Mouse (Mus musculus) hindbrain, embryonic 11.5 days (tissue): ENCODE measurements around the gene Bach2. TPM values are rescaled to one million over a fixed set of nuclear protein-coding genes. Genes with fewer than 3 reads are reported as not detected.

Experiments used
- ATAC-seq: fragments of 200-750 bp; cut with Nextera tagmentation; 2 replicates; pipeline ENCODE4 v1.8.0; 2017; ENCODE audit warnings: mild to moderate bottlenecking, moderate TSS enrichment, moderate library complexity; ENCODE audit not compliant: low FRiP score
- DNase-seq: peaks from one replicate; pipeline ENCODE4 v3.0.0-alpha.2; 2015; ENCODE audit warnings: low spot score
- H3K27ac ChIP-seq: fragments of 300-500 bp; sonication (generic); 2 replicates; pipeline ENCODE4 v1.5.1; 2014; ENCODE audit warnings: mild to moderate bottlenecking, low read depth, low read length
- H3K27me3 ChIP-seq: fragments of 300-500 bp; sonication (generic); 2 replicates; pipeline ENCODE4 v1.6.1; 2014; ENCODE audit warnings: mild to moderate bottlenecking, low read length, moderate library complexity, mixed read lengths; ENCODE audit not compliant: control insufficient read depth, insufficient read depth
- H3K36me3 ChIP-seq: fragments of 300-500 bp; sonication (generic); 2 replicates; pipeline ENCODE4 v1.6.1; 2014; ENCODE audit warnings: mild to moderate bottlenecking, low read length, moderate library complexity, mixed read lengths; ENCODE audit not compliant: control insufficient read depth, insufficient read depth
- H3K4me1 ChIP-seq: fragments of 300-500 bp; sonication (generic); replicated peaks from 2 replicates; pipeline ENCODE4 v1.6.1; 2014; ENCODE audit warnings: low read length, mixed read lengths; ENCODE audit not compliant: control insufficient read depth, insufficient read depth
- H3K4me2 ChIP-seq: fragments of 300-500 bp; sonication (generic); replicated peaks from 2 replicates; pipeline ENCODE4 v1.6.1; 2014; ENCODE audit warnings: mild to moderate bottlenecking, low read depth, low read length
- H3K4me3 ChIP-seq: fragments of 300-500 bp; sonication (generic); 2 replicates; pipeline ENCODE4 v1.5.1; 2014; ENCODE audit warnings: low read depth, low read length
- H3K9ac ChIP-seq: fragments of 300-500 bp; sonication (generic); 2 replicates; pipeline ENCODE4 v1.6.1; 2014; ENCODE audit warnings: low read depth, low read length
- H3K9me3 ChIP-seq: fragments of 300-500 bp; sonication (generic); 2 replicates; pipeline ENCODE4 v1.6.1; 2016; ENCODE audit warnings: low read length; ENCODE audit not compliant: control insufficient read depth
- WGBS: fragments of 180-500 bp; shearing (Covaris S2); extraction: QIAGEN DNeasy Blood & Tissue Kit; methylation state at CpG from one replicate; pipeline ENCODE4 v1.1.7; 2014; 5-methylcytosine and 5-hydroxymethylcytosine counted together
- polyA plus RNA-seq: library from polyadenylated mRNA; unstranded; fragments of >200 nt; fragmentation: Nextera tagmentation; extraction: Ambion mirVana; gene quantifications from 2 replicates; pipeline ENCODE4 v1.2.1, GENCODE M21; 2014

Bach2 gene
- polyA plus RNA-seq, 1 experiment from 2014 or later: 23.9 TPM

- no peaks in the 10 kb centered on the region for H3K27me3 ChIP-seq
- H3K4me1 ChIP-seq: peaks cover 11% of the 10 kb centered on the region
- no peaks in the 10 kb centered on the region for H3K9me3 ChIP-seq
- no peak overlapping the region for H3K4me2 ChIP-seq
- no peak overlapping the region for H3K27ac ChIP-seq
- H3K9ac ChIP-seq: no peak overlapping the region
- ATAC-seq: no peak
- H3K36me3 ChIP-seq: no peaks in the 10 kb centered on the region
- H3K4me3 ChIP-seq: no peak overlapping the region
- DNase-seq: no peak
- WGBS: 94% methylated on average over 3 of the region's 3 CpGs
Measured at GRCm38 (mm10) chr4:32299970-32300369, 61.4 kb downstream of the Bach2 start.

DNA sequence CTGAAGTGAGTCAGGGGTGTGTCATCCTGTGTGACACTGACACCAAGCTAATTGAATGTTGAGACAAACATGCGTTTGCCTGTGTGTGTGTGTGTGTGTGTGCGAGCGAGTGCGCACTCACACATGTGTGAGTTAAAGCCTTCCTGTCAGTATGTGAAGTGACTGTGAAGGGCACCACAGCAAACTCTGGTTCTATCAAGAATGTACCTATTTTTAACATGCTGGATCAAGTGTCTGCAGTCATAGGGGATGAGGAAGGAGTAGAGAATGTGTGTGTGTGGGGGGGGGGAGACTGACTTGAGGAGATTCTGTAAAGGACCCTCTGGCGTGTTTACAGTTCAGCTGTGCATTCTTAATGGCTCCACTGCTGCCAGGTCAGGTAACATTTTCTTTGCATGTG, 64.1 kb downstream of the Bach2 start:
- Histone ChIP-seq H3K4me1 (peaks cover 22% of the 10 kb centered on the region), H3K9ac (peak overlapping the region; percentile 31; the same call in 1 of the 2 replicates), H3K27me3 (no peaks in the 10 kb centered on the region), H3K9me3 (no peaks in the 10 kb centered on the region), H3K36me3 (no peaks in the 10 kb centered on the region), H3K4me2 (no peak overlapping the region), H3K4me3 (no peak overlapping the region), H3K27ac (peak overlapping the region; percentile 76)
- DNase-seq (no peak), ATAC-seq (peak; percentile 12; the same call in 1 of the 2 replicates)
- 49% methylated on average over 5 of the region's 5 CpGs for WGBS

- Histone ChIP-seq H3K4me3 (no peak overlapping the region), H3K9ac (no peak overlapping the region; the same call in 1 of the 2 replicates), H3K27me3 (no peaks in the 10 kb centered on the region), H3K4me1 (peaks cover 22% of the 10 kb centered on the region), H3K9me3 (no peaks in the 10 kb centered on the region), H3K27ac (peak overlapping the region; percentile 76), H3K36me3 (no peaks in the 10 kb centered on the region), H3K4me2 (no peak overlapping the region)
- DNase-seq: peak; percentile 63
- peak; percentile 64 for ATAC-seq
- WGBS: 11% methylated on average over 4 of the region's 4 CpGs
Measured at GRCm38 (mm10) chr4:32303076-32303475, 64.5 kb downstream of the Bach2 start.

DNA sequence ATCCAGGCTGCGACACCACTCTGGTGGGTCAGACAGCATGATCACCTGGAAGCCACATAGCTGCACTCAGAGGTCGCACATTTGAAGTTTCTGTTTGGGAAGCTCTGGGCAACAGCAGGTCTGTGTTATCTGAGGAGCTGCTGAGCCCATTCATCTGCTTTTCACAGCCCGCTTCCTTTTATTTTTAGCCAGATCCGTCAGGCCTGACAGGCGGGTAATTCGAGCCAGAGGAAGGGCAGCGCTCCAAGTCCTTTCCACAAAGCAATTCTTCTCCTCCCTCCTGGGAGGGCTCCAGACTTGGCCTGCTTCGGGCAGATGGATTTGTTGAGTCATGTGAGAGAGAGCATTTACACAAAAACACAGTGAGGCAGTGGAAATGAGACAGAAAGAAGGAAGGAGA, 65.1 kb downstream of the Bach2 start:
- peaks cover 22% of the 10 kb centered on the region for H3K4me1 ChIP-seq
- DNase-seq: peak; percentile 82
- H3K36me3 ChIP-seq: no peaks in the 10 kb centered on the region
- no peaks in the 10 kb centered on the region for H3K27me3 ChIP-seq
- H3K9ac ChIP-seq: no peak overlapping the region
- H3K4me3 ChIP-seq: no peak overlapping the region
- 1% methylated on average over 8 of the region's 8 CpGs for WGBS
- H3K4me2 ChIP-seq: no peak overlapping the region
- ATAC-seq: peak; percentile 84
- no peaks in the 10 kb centered on the region for H3K9me3 ChIP-seq
- peak overlapping the region; percentile 76 for H3K27ac ChIP-seq

GRCm38 (mm10) chr4:32304221-32304703, 65.7 kb downstream of the Bach2 start:
- H3K9me3 ChIP-seq: no peaks in the 10 kb centered on the region
- H3K36me3 ChIP-seq: no peaks in the 10 kb centered on the region
- no peak overlapping the region for H3K9ac ChIP-seq
- no peak overlapping the region for H3K4me2 ChIP-seq
- 23% methylated on average over 6 of the region's 6 CpGs for WGBS
- peaks cover 22% of the 10 kb centered on the region for H3K4me1 ChIP-seq
- DNase-seq: peak; percentile 49
- no peaks in the 10 kb centered on the region for H3K27me3 ChIP-seq
- H3K27ac ChIP-seq: peak overlapping the region; percentile 63
- H3K4me3 ChIP-seq: no peak overlapping the region
- ATAC-seq: peak; percentile 37; the same call in 1 of the 2 replicates

DNA sequence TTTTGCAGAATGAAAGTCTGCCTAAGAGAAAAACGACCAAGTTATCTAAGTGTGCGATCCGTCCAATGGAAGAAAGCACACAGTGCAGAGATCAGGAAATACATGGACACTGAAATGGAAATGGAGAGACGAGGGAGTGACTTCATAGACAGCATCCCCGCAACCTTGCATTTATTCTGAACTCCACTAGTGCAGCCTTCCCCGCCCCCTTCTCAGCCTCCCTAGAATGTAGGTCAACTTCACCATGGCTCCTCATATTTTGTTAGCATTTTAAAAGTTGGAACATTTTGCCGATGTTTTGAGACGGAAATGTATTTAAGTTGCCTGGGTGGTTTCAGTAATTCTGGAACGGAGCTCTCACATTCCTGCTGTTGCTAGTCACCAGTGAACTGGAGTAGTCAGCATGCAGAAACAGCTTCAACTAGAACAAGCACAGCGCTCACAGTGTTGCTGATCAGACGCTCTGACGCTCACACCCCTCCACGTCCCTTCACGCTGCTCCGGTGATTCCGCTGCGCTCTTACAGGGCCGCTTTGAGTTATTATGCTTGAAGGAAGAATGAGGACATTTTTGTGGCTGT, 66.5 kb downstream of the Bach2 start:
- DNase-seq (peak; percentile 37), ATAC-seq (no peak)
- 57% methylated on average over 18 of the region's 18 CpGs for WGBS
- Histone ChIP-seq H3K4me3 (no peak overlapping the region), H3K4me2 (0 out of 2 replicates have a peak overlapping the region, but pooled peaks have one; percentile 1), H3K27ac (peak overlapping the region; percentile 63), H3K4me1 (peaks cover 22% of the 10 kb centered on the region), H3K9ac (no peak overlapping the region), H3K36me3 (no peaks in the 10 kb centered on the region), H3K27me3 (no peaks in the 10 kb centered on the region), H3K9me3 (no peaks in the 10 kb centered on the region)

DNA sequence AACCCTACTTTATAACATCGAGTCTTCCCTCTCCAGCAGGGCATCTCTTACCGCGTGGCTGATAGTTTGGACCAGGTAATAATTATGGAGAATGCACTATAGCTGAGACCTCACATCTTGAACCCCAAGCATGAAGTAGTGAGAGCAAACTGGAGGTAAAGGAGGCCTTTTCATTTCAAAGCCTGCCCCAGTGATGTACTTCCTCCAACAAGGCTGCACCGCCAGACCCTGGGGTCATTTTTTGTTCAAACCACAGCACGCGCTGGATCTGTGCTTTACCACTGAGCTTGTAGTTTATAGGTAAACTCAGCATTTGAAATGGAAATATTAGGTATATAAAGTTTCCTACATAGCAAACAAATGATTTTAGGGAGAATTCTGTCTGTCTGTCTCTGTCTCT, 67.1 kb downstream of the Bach2 start:
- ATAC-seq (no peak), DNase-seq (no peak)
- no peak overlapping the region for H3K4me3 ChIP-seq
- no peak overlapping the region for H3K4me2 ChIP-seq
- H3K9ac ChIP-seq: no peak overlapping the region
- H3K27me3 ChIP-seq: no peaks in the 10 kb centered on the region
- WGBS: 73% methylated on average over 6 of the region's 6 CpGs
- H3K27ac ChIP-seq: peak overlapping the region; percentile 6; the same call in 1 of the 2 replicates
- H3K4me1 ChIP-seq: peaks cover 22% of the 10 kb centered on the region
- H3K36me3 ChIP-seq: no peaks in the 10 kb centered on the region
- no peaks in the 10 kb centered on the region for H3K9me3 ChIP-seq

DNA sequence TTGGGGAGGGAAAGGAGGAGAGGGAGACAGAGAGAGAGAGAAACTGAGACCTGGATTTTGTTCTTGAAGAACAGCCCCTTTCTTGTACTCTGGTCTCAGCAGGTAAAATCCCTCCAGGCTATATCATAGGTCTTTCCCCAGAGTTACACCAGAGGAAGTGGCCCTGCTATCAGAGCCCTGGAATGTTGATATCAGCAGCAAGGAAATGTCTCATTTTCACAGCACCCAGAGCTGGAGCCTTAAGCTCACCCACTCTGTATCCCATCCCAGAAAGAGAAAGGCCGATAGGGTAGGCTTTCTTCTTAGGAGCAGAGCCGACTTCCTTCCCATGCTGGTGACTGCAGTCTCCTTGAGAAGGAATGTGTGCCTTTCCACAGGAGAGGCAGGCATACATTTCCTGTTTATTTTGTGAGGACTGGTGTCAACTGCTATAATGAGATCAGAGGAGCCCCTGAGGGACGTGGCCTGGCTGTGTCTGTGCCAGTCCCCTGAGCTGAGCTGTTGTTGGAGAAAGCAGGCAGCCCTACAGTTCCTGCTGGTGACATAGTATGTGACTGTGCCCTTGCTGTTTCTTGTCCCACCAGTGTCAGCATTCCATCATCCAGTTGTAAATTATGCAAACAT, 67.7 kb downstream of the Bach2 start:
- Histone ChIP-seq H3K9me3 (no peaks in the 10 kb centered on the region), H3K4me3 (no peak overlapping the region), H3K27me3 (no peaks in the 10 kb centered on the region), H3K36me3 (no peaks in the 10 kb centered on the region), H3K4me1 (peaks cover 22% of the 10 kb centered on the region), H3K4me2 (no peak overlapping the region), H3K27ac (peak overlapping the region; percentile 12; the same call in 1 of the 2 replicates), H3K9ac (no peak overlapping the region)
- 44% methylated on average over 3 of the region's 3 CpGs for WGBS
- no peak for ATAC-seq
- DNase-seq: peak; percentile 25

DNA sequence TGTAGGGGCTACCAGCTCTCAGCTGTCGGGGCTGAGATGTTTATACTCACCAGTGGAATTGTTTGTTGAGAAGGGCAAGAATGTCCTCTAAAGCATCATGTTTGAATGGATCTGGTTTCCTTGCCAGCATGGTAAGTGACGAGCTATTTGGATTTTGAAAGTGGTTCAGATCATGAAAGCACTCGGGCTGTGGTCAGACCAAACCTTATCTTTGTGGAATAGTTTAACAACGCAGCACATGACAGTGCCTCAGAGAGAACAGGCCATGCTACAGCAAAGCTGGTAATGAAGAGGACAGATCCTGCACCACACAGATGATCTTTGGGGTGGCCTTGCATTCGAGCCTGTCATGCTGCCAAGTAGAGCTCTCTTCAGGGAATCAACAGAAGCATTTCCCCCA, 68.6 kb downstream of the Bach2 start:
- Histone ChIP-seq H3K9ac (no peak overlapping the region), H3K27ac (no peak overlapping the region), H3K36me3 (no peaks in the 10 kb centered on the region), H3K4me2 (no peak overlapping the region), H3K9me3 (no peaks in the 10 kb centered on the region), H3K4me3 (no peak overlapping the region), H3K27me3 (no peaks in the 10 kb centered on the region), H3K4me1 (peaks cover 20% of the 10 kb centered on the region)
- ATAC-seq (no peak), DNase-seq (no peak)
- WGBS: 76% methylated on average over 5 of the region's 5 CpGs
